Comparison of ENCODE assay signal across 1 mouse cellular context in the genomic region with DNA sequence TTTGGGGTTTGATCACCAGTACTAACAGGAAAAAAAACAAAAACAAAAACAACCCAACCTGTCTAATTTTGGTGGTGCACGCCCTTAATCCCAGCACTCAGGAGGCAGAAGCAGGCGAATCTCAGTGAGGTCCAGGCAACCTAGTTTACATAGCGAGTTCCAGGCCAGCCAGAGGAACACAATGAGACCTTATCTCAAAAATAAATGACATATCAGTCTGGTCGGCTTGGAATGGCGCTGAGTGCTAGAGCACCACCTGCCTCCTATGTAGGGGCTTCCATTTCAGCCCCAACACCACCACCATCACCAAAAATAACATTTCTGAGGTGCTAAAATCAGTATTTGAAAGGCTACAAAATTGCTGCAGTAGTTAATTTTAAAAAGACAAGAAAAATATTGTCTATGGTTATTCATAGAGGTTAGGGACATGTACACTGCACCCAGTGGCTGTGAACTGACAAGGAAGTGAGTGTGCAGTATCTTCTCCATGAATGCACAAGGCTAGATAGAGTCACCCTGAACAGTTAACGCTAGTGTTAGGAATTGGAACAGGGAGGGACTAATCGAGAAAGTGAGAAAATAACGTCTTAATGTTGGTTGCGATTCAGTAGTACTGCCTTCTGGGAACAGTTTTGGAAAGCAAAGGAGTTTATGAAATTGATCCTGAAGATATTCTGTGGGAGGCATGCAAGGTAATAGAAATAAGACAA.
TF ChIP-seq lines count a peak whose summit lies in the region.

No protein-coding gene starts in this region.

TF ChIP-seq in myocyte, 11 proteins besides CTCF, POLR2A, EP300 and RAD21 (continued from another document):
- TF ChIP-seq MAX (IDR thresholded peaks at IDR 0.05; ENCODE audit: low read depth) (no peak), E2F4 (IDR thresholded peaks at IDR 0.05; ENCODE audit: insufficient read depth) (no peak), SRF (IDR thresholded peaks at IDR 0.05; ENCODE audit: control insufficient read depth, insufficient read length, low read depth) (no peak), TCF3 (IDR thresholded peaks at IDR 0.05; ENCODE audit: insufficient read length, low read depth) (no peak), MYOD1 (IDR thresholded peaks at IDR 0.05; ENCODE audit: control insufficient read depth in 1 of 3, insufficient read length in 2 of 3, low read depth in 2 of 3) (no peak), MYOG (IDR thresholded peaks at IDR 0.05; ENCODE audit: control insufficient read depth in 1 of 3, insufficient read depth in 1 of 3, insufficient read length in 2 of 3, low read depth in 2 of 3) (no peak), CEBPB (IDR thresholded peaks at IDR 0.05; ENCODE audit: insufficient read depth, poor library complexity, severe bottlenecking) (no peak)
